Mouse (Mus musculus) kidney, adult 2 months (tissue): ENCODE measurements around the gene Vars. TPM values are rescaled to one million over a fixed set of nuclear protein-coding genes. Genes with fewer than 3 reads are reported as not detected.
A peak's percentile ranks its signal among the peaks of the same experiment; 100 is the strongest.

Experiments used
- DNase-seq: peaks from one replicate; pipeline ENCODE4 v3.0.0; 2021
- H3K27ac ChIP-seq: fragments of 200-500 bp; 2 replicates; pipeline ENCODE4 v1.5.1; 2012; ENCODE audit warnings: low read depth, low read length, control low read depth, inconsistent platforms; ENCODE audit not compliant: insufficient read depth
- H3K27me3 ChIP-seq: fragments of 200-500 bp; replicated peaks from 2 replicates; pipeline ENCODE4 v1.6.1; 2012; ENCODE audit warnings: mild to moderate bottlenecking, moderate library complexity, low read length, inconsistent platforms; ENCODE audit not compliant: control insufficient read depth, insufficient read depth
- H3K36me3 ChIP-seq: fragments of 200-500 bp; 2 replicates; pipeline ENCODE4 v1.6.1; 2012; ENCODE audit warnings: mild to moderate bottlenecking, moderate library complexity, low read length, inconsistent platforms; ENCODE audit not compliant: control insufficient read depth, insufficient read depth
- H3K4me1 ChIP-seq: fragments of 200-500 bp; 2 replicates; pipeline ENCODE4 v1.6.1; 2011; ENCODE audit warnings: low read length; ENCODE audit not compliant: control insufficient read depth, insufficient read depth
- H3K4me3 ChIP-seq: fragments of 200-500 bp; 2 replicates; pipeline ENCODE4 v1.5.1; 2011; ENCODE audit warnings: mild to moderate bottlenecking, low read depth, low read length, control low read depth; ENCODE audit not compliant: insufficient read depth
- CTCF ChIP-seq: fragments of 200-500 bp; conservative IDR thresholded peaks from 2 replicates; pipeline ENCODE4 v1.5.1; 2011; ENCODE audit warnings: low read depth, mild to moderate bottlenecking, control low read depth, low read length, moderate library complexity, mixed read lengths; ENCODE audit not compliant: insufficient read depth, insufficient read length
- POLR2A ChIP-seq: fragments of 200-500 bp; IDR thresholded peaks from one replicate; pipeline ENCODE4 v1.6.1; 2011; ENCODE audit warnings: low read depth, low read length, control low read depth
- WGBS: fragments of 180-500 bp; shearing (Covaris S2); methylation state at CpG from one replicate; pipeline ENCODE4 v1.1.7; 2018; 5-methylcytosine and 5-hydroxymethylcytosine counted together
- polyA plus RNA-seq: library from polyadenylated mRNA; depleted of rRNA; stranded (reverse); fragments of >200 nt; gene quantifications from 2 replicates; pipeline ENCODE4 v1.2.3, GENCODE M21; 2012

Vars gene
- polyA plus RNA-seq, 1 experiment = 52.5 TPM

- no peaks in the 10 kb centered on the region for H3K27me3 ChIP-seq
- TF ChIP-seq POLR2A = peak; percentile 68
- TF ChIP-seq CTCF = no peak
- peak overlapping the region; percentile 85 for H3K27ac ChIP-seq
- peak; percentile 87 for DNase-seq
- H3K4me3 ChIP-seq = peak overlapping the region; percentile 73
- H3K36me3 ChIP-seq = peaks cover 5% of the 10 kb centered on the region; the same call in 1 of the 2 replicates
- peaks cover 15% of the 10 kb centered on the region for H3K4me1 ChIP-seq
- whole genome bisulfite sequencing = under 1% methylated on average over 27 of the region's 27 CpGs
These were observed 49.5 kb downstream of the Vars start for GRCm38 (mm10) chr17:35050126-35050750.

GRCm38 (mm10) chr17:35051156-35052086, 50.6 kb downstream of the Vars start:
- WGBS = 5% methylated on average over 21 of the region's 21 CpGs
- H3K4me1 ChIP-seq = peaks cover 15% of the 10 kb centered on the region
- TF ChIP-seq CTCF (no peak), POLR2A (peak; percentile 26)

GRCm38 (mm10) chr17:35052271-35052798, 51.5 kb downstream of the Vars start:
- no peak for TF ChIP-seq POLR2A
- TF ChIP-seq CTCF = no peak
- peak overlapping the region; percentile 36 for H3K27ac ChIP-seq
- H3K27me3 ChIP-seq = no peaks in the 10 kb centered on the region
- peak overlapping the region; percentile 73; the same call in 1 of the 2 replicates for H3K4me3 ChIP-seq
- H3K4me1 ChIP-seq = peaks cover 14% of the 10 kb centered on the region
- H3K36me3 ChIP-seq = peaks cover 7% of the 10 kb centered on the region; the same call in 1 of the 2 replicates
- 54% methylated on average over 12 of the region's 12 CpGs for WGBS
- DNase-seq = no peak

More at GRCm38 (mm10) chr17:35051156-35052086, 50.6 kb downstream of the Vars start:
- peaks cover 7% of the 10 kb centered on the region; the same call in 1 of the 2 replicates for H3K36me3 ChIP-seq
- peak; percentile 90 for DNase-seq
- H3K27ac ChIP-seq = peak overlapping the region; percentile 90
- H3K4me3 ChIP-seq = peak overlapping the region; percentile 73
- no peaks in the 10 kb centered on the region for H3K27me3 ChIP-seq

GRCm38 (mm10) chr17:35055691-35056495, 55.1 kb downstream of the Vars start:
- Histone ChIP-seq H3K36me3 (peaks cover 7% of the 10 kb centered on the region; the same call in 1 of the 2 replicates), H3K27ac (no peak overlapping the region)
- TF ChIP-seq CTCF (no peak), POLR2A (no peak)

GRCm38 (mm10) chr17:35057090-35057489, 56.3 kb downstream of the Vars start:
- WGBS = 83% methylated on average over 3 of the region's 3 CpGs
- Histone ChIP-seq H3K27me3 (no peaks in the 10 kb centered on the region), H3K4me3 (no peak overlapping the region), H3K4me1 (0 out of 2 replicates have a peak, but pooled peaks cover 6% of the 10 kb centered on the region), H3K36me3 (peaks cover 7% of the 10 kb centered on the region; the same call in 1 of the 2 replicates), H3K27ac (no peak overlapping the region)
- no peak for DNase-seq
- TF ChIP-seq POLR2A = no peak
- no peak for TF ChIP-seq CTCF

More at GRCm38 (mm10) chr17:35055691-35056495, 55.1 kb downstream of the Vars start:
- no peaks in the 10 kb centered on the region for H3K27me3 ChIP-seq
- WGBS = 74% methylated on average over 7 of the region's 7 CpGs
- H3K4me1 ChIP-seq = 0 out of 2 replicates have a peak, but pooled peaks cover 6% of the 10 kb centered on the region
- peak; percentile 52 for DNase-seq
- H3K4me3 ChIP-seq = no peak overlapping the region

GRCm38 (mm10) chr17:35058316-35058715, 57.5 kb downstream of the Vars start:
- no peaks in the 10 kb centered on the region for H3K27me3 ChIP-seq
- H3K4me3 ChIP-seq = no peak overlapping the region
- WGBS = 51% methylated on average over 9 of the region's 9 CpGs
- H3K27ac ChIP-seq = no peak overlapping the region
- peaks cover 7% of the 10 kb centered on the region; the same call in 1 of the 2 replicates for H3K36me3 ChIP-seq
- 0 out of 2 replicates have a peak, but pooled peaks cover 6% of the 10 kb centered on the region for H3K4me1 ChIP-seq
- TF ChIP-seq POLR2A = no peak
- no peak for TF ChIP-seq CTCF
- DNase-seq = no peak
